Mouse (Mus musculus) embryonic fibroblast, embryonic 13.5 days (primary cell): ENCODE measurements around the gene Etfbkmt.

Experiments
- CTCF ChIP-seq: IDR thresholded peaks from 2 replicates; pipeline ENCODE4 v1.5.1; 2011; ENCODE audit warnings: mild to moderate bottlenecking, control low read depth, low read length, moderate library complexity, borderline replicate concordance; ENCODE audit not compliant: insufficient read depth
- POLR2A ChIP-seq: IDR thresholded peaks from 2 replicates; pipeline ENCODE4 v1.6.1; 2011; ENCODE audit warnings: low read depth, mild to moderate bottlenecking, control low read depth, low read length, moderate library complexity

GRCm38 (mm10) chr6:149174932-149175570 lies 35.4 kb downstream of the Etfbkmt start:
- TF ChIP-seq CTCF (no peak), POLR2A (no peak)
